Mouse (Mus musculus) cerebellum, adult 18-20 months (tissue): ENCODE measurements around the gene Trappc12.
"Not testable (repeated sequence)": the region's sequence is repeated elsewhere in the genome, so short reads cannot be mapped to it uniquely, and the experiment has no call there.

Experiments
- DNase-seq, 2 experiments: peaks; one replicate each; pipeline ENCODE4 v3.0.0; 2021

Trappc12 gene

GRCm38 (mm10) chr12:28750021-28750633, at the start of gene Trappc12:
Gene Trappc12, minus strand, starts transcription at chr12:28750472.
- DNase-seq, result peak; percentile 87 to 89

GRCm38 (mm10) chr12:28799798-28800411, 49.6 kb upstream of the Trappc12 start:
- no peak for DNase-seq

- no peak for DNase-seq
Measured at GRCm38 (mm10) chr12:28796881-28797420, 46.7 kb upstream of the Trappc12 start.

DNA sequence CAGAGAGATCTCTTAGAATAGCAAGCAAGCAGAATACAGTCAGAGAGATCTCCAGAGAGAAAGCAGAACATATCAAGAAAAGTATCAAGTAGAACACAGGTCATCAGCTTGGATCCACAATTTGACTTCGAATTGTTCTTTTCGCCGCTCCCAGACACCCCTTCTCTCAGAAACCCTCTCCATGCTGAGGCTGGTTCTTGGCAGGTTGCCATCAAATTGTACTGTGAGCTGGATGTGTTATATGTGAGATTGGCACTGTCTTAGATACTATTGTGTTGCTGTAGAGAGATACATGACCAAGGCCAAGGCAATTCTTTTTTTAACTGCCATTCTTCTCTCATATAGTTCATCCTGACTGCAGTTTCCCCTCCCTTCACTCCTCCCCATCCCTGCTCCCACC, 44.8 kb upstream of the Trappc12 start:
- DNase-seq, result no peak

- DNase-seq, result no peak
Measured at GRCm38 (mm10) chr12:28793715-28794114, 43.4 kb upstream of the Trappc12 start.

GRCm38 (mm10) chr12:28792613-28793012, 42.3 kb upstream of the Trappc12 start:
- DNase-seq, result no peak

DNA sequence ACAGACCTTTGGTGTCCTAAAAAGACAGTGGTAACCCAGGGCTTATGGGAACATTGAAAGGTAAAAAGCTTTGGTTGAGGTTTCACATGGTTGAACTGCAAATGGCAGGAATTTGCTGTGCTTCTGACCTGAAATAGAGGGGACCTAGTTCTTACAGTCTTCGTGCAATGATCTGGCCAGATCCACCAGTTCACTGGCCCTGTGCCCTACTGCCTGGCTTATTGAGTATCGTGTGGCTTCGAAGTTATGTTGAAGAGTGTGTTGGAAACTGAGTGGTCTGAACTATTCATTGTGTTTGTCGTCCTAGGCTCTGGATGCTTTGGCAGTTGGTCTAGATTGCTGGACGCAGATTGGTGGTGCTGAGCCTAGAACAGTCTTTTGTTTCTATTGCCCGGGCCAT, 36.0 kb upstream of the Trappc12 start:
- peak in 1 of 2 experiments; percentile 15 for DNase-seq

GRCm38 (mm10) chr12:28785299-28785698, 35.0 kb upstream of the Trappc12 start:
- DNase-seq, result no peak

GRCm38 (mm10) chr12:28784864-28785263, 34.6 kb upstream of the Trappc12 start:
- DNase-seq, result no peak

DNA sequence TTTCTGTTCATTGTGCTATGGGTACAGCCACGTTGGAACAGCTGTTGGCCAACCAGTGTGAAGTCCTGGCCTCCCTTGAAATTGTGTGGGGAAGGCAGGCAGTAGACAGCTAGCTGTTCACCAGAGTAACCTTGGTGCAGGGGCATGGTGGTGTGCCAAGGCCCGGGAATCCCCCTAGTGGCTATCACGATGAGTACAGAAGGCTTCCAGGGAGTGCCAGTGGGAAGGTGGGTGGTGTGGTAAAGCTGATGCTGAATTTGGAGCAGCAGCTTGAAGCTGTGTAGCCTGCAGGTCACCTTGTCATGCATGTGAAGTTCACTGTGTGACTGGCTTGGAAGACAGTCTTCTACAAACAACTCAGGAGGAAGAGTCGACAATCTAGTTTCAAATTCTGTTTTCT, 34.1 kb upstream of the Trappc12 start:
- DNase-seq, result peak in 1 of 2 experiments; percentile 27

GRCm38 (mm10) chr12:28782637-28783036, 32.4 kb upstream of the Trappc12 start:
- DNase-seq, result no peak

DNA sequence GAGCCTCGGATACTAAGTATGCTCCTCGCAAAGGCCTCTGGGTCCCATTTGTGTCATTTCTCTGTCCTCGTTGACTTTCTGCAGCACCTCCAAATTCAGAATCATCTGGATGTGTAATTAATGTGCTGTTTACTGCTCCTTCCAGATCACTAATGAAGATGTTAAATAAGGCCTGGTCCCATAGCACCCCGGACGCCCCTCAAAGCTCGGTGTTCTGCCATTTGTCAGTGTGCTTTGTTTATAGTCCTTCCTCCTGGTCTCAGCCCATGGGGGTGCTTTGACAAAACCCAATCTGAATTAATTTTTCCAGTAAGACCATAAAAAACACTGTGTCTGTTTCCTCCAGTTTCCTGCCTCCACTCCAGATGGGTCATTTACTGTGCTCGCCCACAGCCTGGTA, 29.9 kb upstream of the Trappc12 start:
- DNase-seq, result no peak

DNA sequence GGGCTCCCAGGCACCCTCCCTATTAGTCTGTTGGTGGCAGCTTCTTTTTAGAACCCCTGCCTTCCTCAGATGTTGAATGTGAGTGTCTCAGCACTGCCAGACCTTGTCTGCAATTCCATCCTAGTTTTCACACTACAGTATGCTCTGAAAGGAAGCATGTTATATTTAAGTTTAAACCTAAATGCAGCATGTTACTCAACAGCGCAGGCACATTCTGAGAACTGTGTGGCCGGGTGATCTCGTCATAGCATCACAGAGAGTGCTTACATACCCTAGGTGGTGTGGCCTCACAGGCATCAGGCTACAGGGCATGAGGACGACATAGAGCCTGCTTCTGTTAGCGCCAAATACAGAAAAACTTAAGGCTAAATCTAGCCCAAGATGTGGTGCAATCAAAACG, 25.4 kb upstream of the Trappc12 start:
- DNase-seq, result no peak

- no peak for DNase-seq
Measured at GRCm38 (mm10) chr12:28775120-28775519, 24.8 kb upstream of the Trappc12 start.

GRCm38 (mm10) chr12:28773815-28774214, 23.5 kb upstream of the Trappc12 start:
- no peak for DNase-seq

DNA sequence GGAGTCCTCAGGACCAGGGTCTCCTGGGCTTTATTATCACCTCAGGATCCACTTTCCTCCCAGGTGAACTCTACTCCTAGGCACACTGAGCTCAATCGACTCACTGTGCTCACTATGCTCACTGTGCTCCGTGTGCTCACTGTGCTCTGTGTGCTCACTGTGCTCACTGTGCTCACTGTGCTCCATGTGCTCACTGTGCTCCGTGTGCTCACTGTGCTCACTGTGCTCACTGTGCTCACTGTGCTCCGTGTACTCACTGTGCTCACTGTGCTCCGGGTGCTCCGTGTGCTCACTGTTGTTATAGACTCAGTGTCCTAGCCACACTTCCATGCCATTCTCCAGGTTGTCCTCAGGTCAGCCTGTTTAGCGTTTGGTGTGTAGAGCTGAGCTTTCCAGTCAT, 19.7 kb upstream of the Trappc12 start:
- DNase-seq, result no peak

DNA sequence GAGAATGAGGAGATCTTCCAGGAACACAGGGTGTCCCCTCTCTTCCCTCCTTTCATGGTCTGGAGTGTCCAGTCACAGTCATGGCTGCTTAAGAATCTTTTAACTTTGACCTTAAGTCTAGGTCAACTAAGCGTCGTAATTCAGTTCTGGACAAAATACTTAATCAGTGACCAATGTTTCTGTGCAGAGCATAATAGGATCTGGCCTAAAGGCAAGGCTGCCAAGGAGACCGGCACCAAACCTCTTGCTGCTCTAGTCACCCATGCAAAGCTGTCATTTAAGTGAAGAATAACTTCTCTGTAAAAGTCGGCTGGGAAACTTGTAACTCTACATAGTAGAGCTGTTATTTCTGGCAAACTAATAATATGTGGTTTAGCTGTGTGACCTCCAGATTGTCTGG, 5.7 kb upstream of the Trappc12 start:
- no peak for DNase-seq

- DNase-seq, result peak; percentile 86 to 92
Measured at GRCm38 (mm10) chr12:28751508-28752263, 1.4 kb upstream of the Trappc12 start, which contains the start of gene Eipr1. Gene Eipr1, plus strand, starts transcription at chr12:28751803.

DNA sequence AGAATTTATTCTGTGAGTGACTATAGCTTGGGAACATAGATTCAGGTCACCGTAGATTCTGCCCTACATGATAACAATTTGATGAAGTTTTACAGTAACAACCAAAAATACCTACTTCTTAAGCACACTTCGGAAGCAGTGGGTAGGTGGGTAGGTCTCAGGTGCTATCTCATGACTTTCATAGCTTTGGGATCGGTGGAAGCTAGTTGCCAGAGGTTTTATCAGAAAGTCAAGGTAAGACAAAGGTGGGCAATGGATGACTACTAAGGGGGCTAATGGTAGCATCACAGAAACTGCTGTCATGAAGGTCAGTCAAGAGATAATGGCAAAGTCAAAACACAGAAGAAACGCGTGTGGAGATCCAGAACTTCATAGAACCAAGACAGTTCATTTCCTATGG, 604 bp upstream of the Trappc12 start:
- peak in 1 of 2 experiments; percentile 17 for DNase-seq

DNA sequence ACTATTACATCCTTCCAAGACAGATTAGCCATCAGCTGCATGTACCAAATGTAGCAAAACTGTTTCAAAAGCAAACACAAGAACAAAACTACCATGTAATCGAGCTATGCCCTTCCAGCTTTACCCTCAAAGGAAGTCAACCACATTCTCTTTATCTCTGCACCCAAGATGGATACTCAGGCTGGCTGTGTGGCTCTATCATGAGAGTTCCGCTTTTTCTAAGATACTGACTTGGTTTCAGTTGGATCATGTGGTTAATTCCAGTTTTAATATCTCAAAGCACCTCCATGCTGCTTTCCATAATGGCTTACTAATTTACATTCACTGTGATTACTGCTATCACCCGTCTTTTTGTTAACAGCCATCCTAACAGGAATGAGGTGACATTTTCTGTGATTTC, 6.9 kb downstream of the Trappc12 start:
- DNase-seq, result no peak

DNA sequence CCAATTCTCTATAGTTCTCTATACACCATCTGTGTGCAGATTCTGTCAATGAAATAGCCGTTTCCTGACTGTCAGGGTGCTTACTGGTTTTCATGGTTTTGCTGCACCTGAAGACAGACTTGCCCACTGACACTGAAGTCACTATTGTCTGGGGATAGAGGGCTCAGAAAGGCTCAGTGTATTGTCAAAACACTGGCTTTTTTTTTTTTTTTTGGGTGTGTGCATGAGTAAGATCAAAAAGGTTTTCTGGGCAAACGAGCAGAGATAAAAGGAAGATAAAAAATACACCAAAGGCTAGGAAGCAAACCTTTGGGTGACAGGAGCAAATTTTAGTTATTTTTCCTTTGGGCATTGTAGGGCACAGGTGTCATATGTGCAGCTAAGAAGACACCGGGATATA, 15.0 kb downstream of the Trappc12 start:
- no peak for DNase-seq

- no peak for DNase-seq
Measured at GRCm38 (mm10) chr12:28734271-28734670, 16.0 kb downstream of the Trappc12 start.

DNA sequence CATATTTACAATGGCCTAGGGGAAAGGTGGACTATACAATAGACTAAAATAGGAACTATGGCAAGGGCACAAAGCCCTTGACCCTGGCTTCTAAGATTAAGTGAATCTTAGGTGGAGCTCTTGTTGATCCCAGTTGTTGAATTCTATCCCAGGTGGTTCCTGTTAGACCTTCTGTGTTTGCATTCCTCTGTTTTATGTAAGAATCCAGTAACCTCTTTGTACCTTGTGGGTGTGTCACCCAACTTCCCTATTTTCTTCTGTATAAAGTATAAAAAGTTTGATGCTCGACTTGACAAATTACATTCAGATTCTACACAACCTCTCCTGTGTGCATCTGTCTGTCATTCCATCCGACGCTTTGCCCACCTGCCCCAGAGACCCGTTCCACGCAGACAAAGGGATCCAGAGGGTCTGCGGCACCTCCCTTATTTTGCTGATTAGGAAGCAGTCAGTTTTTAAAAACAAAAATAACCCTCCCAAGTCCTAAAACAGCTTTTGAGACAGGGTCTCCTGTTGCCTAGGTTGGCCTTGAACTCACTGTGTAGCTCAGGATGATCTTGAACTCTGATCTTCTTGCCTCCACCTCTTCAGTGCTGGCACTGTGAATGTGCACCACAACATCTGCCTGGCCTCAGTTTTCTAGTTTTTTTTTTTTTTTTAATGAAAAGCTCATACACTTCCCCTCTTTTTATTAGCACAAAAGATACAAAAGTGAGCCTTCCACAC, 16.6 kb downstream of the Trappc12 start:
- DNase-seq, result not testable (repeated sequence)
